Mouse (Mus musculus): Measurements from ENCODE around the gene Trpm3.

Gene Trpm3

GRCm38 (mm10) chr19:22473030-22473712 lies 334.3 kb downstream of the Trpm3 start:
- no peak for DNase-seq (ENCODE audit: low read depth, low spot score)

GRCm38 (mm10) chr19:22478295-22478989 lies 339.6 kb downstream of the Trpm3 start:
- no peak for DNase-seq (ENCODE audit: low read depth, low spot score)

- DNase-seq (ENCODE audit: low read depth, low spot score), result no peak
Observed at GRCm38 (mm10) chr19:22503469-22503868, 364.6 kb downstream of the Trpm3 start.

- no peak for DNase-seq (ENCODE audit: low read depth, low spot score)
Observed at GRCm38 (mm10) chr19:22518508-22518907, 379.7 kb downstream of the Trpm3 start.

- DNase-seq (ENCODE audit: low read depth, low spot score), result no peak
Observed at GRCm38 (mm10) chr19:22527944-22528343, 389.1 kb downstream of the Trpm3 start.

GRCm38 (mm10) chr19:22542990-22543709 lies 404.3 kb downstream of the Trpm3 start:
- no peak for DNase-seq (ENCODE audit: low read depth, low spot score)

GRCm38 (mm10) chr19:22552179-22552578 lies 413.3 kb downstream of the Trpm3 start:
- DNase-seq (ENCODE audit: low read depth, low spot score), result no peak

GRCm38 (mm10) chr19:22554421-22554941 lies 415.6 kb downstream of the Trpm3 start:
- DNase-seq (ENCODE audit: low read depth, low spot score), result no peak

- no peak for DNase-seq (ENCODE audit: low read depth, low spot score)
Observed at GRCm38 (mm10) chr19:22572396-22572795, 433.6 kb downstream of the Trpm3 start.

GRCm38 (mm10) chr19:22572849-22573248 lies 434.0 kb downstream of the Trpm3 start:
- DNase-seq (ENCODE audit: low read depth, low spot score), result no peak

GRCm38 (mm10) chr19:22582120-22582745 lies 443.4 kb downstream of the Trpm3 start:
- DNase-seq (ENCODE audit: low read depth, low spot score), result no peak

- DNase-seq (ENCODE audit: low read depth, low spot score), result no peak
Observed at GRCm38 (mm10) chr19:22594492-22594891, 455.6 kb downstream of the Trpm3 start.

- no peak for DNase-seq (ENCODE audit: low read depth, low spot score)
Observed at GRCm38 (mm10) chr19:22595246-22595645, 456.4 kb downstream of the Trpm3 start.

- DNase-seq (ENCODE audit: low read depth, low spot score), result no peak
Observed at GRCm38 (mm10) chr19:22596715-22597114, 457.9 kb downstream of the Trpm3 start.

- no peak for DNase-seq (ENCODE audit: low read depth, low spot score)
Observed at GRCm38 (mm10) chr19:22604322-22604721, 465.5 kb downstream of the Trpm3 start.

- DNase-seq (ENCODE audit: low read depth, low spot score), result no peak
Observed at GRCm38 (mm10) chr19:22607985-22608684, 469.3 kb downstream of the Trpm3 start.

GRCm38 (mm10) chr19:22611621-22612020 lies 472.8 kb downstream of the Trpm3 start:
- no peak for DNase-seq (ENCODE audit: low read depth, low spot score)

GRCm38 (mm10) chr19:22615367-22615766 lies 476.5 kb downstream of the Trpm3 start:
- DNase-seq (ENCODE audit: low read depth, low spot score), result no peak

GRCm38 (mm10) chr19:22624801-22625513 lies 486.1 kb downstream of the Trpm3 start:
- DNase-seq (ENCODE audit: low read depth, low spot score), result no peak

GRCm38 (mm10) chr19:22628878-22629277 lies 490.0 kb downstream of the Trpm3 start:
- DNase-seq (ENCODE audit: low read depth, low spot score), result no peak

GRCm38 (mm10) chr19:22631316-22631715 lies 492.5 kb downstream of the Trpm3 start:
- DNase-seq (ENCODE audit: low read depth, low spot score), result no peak

Data from retina, adult 2 months (tissue).